ENCODE assay signal across 13 mouse cellular contexts in the genomic region with DNA sequence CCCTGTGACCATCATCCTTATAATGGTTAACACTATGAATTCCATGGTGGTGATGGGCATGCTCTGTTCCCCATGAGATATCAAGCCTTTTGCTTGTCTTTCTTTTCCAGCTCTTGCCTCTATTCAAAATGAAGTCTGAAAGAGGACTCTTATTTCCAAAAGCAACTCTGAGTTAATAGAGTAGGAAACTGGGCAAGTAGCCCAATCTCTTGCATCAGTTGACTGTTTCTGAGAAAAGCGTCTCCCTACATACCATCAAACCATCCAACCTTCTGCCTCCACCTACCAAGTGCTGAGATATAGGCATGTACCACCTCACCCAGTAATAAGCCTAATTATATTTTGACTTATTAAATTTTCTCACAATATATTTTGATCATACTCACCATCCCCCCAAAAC.
"Had no signal": no experiment of that assay in that cellular context is flagged by ENCODE, and none has a peak within 500 bp of the region (broad histone marks: within the 10 kb centered on the region; RNA-seq: fewer than 3 reads in every experiment).

No protein-coding gene starts in this region.

- H3K4me1 ChIP-seq: limb, embryonic 12.5 days; liver, embryonic 12.5 days; lung, embryonic 15.5 days; midbrain, embryonic 10.5 days; neural tube, embryonic 15.5 days had no signal

- H3K27me3 ChIP-seq: limb, embryonic 12.5 days; liver, embryonic 12.5 days; lung, embryonic 15.5 days; neural tube, embryonic 15.5 days had no signal

- DNase-seq: kidney, adult 8-10 months; layer of hippocampus, postnatal 36 days; lung, postnatal 36 days; midbrain, embryonic 14.5 days; right cerebral cortex, adult 18-20 months; right cerebral cortex, postnatal 25 days; thymus, postnatal 36 days had no signal

- H3K9me3 ChIP-seq: limb, embryonic 12.5 days; liver, embryonic 12.5 days; lung, embryonic 15.5 days; midbrain, embryonic 10.5 days; neural tube, embryonic 15.5 days had no signal

- H3K27ac ChIP-seq: limb, embryonic 12.5 days; liver, embryonic 12.5 days; lung, embryonic 15.5 days; midbrain, embryonic 10.5 days; neural tube, embryonic 15.5 days had no signal

- H3K9ac ChIP-seq: limb, embryonic 12.5 days; liver, embryonic 12.5 days; lung, embryonic 15.5 days; neural tube, embryonic 15.5 days had no signal

- H3K4me3 ChIP-seq: limb, embryonic 12.5 days; liver, embryonic 12.5 days; lung, embryonic 15.5 days; midbrain, embryonic 10.5 days; myocyte; neural tube, embryonic 15.5 days had no signal

- ATAC-seq: liver, embryonic 12.5 days had no signal

- H3K36me3 ChIP-seq: limb, embryonic 12.5 days; liver, embryonic 12.5 days; lung, embryonic 15.5 days; midbrain, embryonic 10.5 days; neural tube, embryonic 15.5 days had no signal

- H3K4me2 ChIP-seq: limb, embryonic 12.5 days; liver, embryonic 12.5 days; lung, embryonic 15.5 days; neural tube, embryonic 15.5 days had no signal
